Mouse (Mus musculus) midbrain, embryonic 11.5 days (tissue): Measurements from ENCODE around the gene Stk39. TPM values are rescaled to one million over a fixed set of nuclear protein-coding genes. Genes with fewer than 3 reads are reported as not detected.

Source experiments
- ATAC-seq: fragments of 200-750 bp; cut with Nextera tagmentation; 2 replicates; pipeline ENCODE4 v1.8.0; 2017; ENCODE audit warnings: moderate TSS enrichment, moderate library complexity; ENCODE audit not compliant: low FRiP score
- DNase-seq: peaks from one replicate; pipeline ENCODE4 v3.0.0; 2015; ENCODE audit warnings: low spot score; ENCODE audit errors: missing footprints
- H3K27ac ChIP-seq: fragments of 300-500 bp; sonication (generic); 2 replicates; pipeline ENCODE4 v1.5.1; 2014; ENCODE audit warnings: low read depth, low read length
- H3K27me3 ChIP-seq: fragments of 300-500 bp; sonication (generic); 2 replicates; pipeline ENCODE4 v1.6.1; 2014; ENCODE audit warnings: mild to moderate bottlenecking, low read length, moderate library complexity, mixed read lengths; ENCODE audit not compliant: control insufficient read depth, insufficient read depth
- H3K36me3 ChIP-seq: fragments of 300-500 bp; sonication (generic); 2 replicates; pipeline ENCODE4 v1.6.1; 2014; ENCODE audit warnings: mild to moderate bottlenecking, low read length, moderate library complexity, mixed read lengths; ENCODE audit not compliant: control insufficient read depth, insufficient read depth
- H3K4me1 ChIP-seq: fragments of 300-500 bp; sonication (generic); 2 replicates; pipeline ENCODE4 v1.6.1; 2014; ENCODE audit warnings: low read length; ENCODE audit not compliant: control insufficient read depth, insufficient read depth
- H3K4me2 ChIP-seq: fragments of 300-500 bp; sonication (generic); 2 replicates; pipeline ENCODE4 v1.6.1; 2014; ENCODE audit warnings: mild to moderate bottlenecking, moderate library complexity
- H3K4me3 ChIP-seq: fragments of 300-500 bp; sonication (generic); 2 replicates; pipeline ENCODE4 v1.5.1; 2014; ENCODE audit warnings: low read depth, low read length
- H3K9ac ChIP-seq: fragments of 300-500 bp; sonication (generic); 2 replicates; pipeline ENCODE4 v1.6.1; 2014; ENCODE audit warnings: low read length
- H3K9me3 ChIP-seq: fragments of 300-500 bp; sonication (generic); 2 replicates; pipeline ENCODE4 v1.6.1; 2016; ENCODE audit warnings: low read length; ENCODE audit not compliant: control insufficient read depth
- WGBS: fragments of 180-500 bp; shearing (Covaris S2); extraction: QIAGEN DNeasy Blood & Tissue Kit; methylation state at CpG from one replicate; pipeline ENCODE4 v1.1.7; 2014; 5-methylcytosine and 5-hydroxymethylcytosine counted together
- polyA plus RNA-seq: library from polyadenylated mRNA; unstranded; fragments of >200 nt; fragmentation: Nextera tagmentation; extraction: Ambion mirVana; gene quantifications from 2 replicates; pipeline ENCODE4 v1.2.1, GENCODE M21; 2014

Gene Stk39
- polyA plus RNA-seq, 1 experiment from 2014 or later = 52.5 TPM

DNA sequence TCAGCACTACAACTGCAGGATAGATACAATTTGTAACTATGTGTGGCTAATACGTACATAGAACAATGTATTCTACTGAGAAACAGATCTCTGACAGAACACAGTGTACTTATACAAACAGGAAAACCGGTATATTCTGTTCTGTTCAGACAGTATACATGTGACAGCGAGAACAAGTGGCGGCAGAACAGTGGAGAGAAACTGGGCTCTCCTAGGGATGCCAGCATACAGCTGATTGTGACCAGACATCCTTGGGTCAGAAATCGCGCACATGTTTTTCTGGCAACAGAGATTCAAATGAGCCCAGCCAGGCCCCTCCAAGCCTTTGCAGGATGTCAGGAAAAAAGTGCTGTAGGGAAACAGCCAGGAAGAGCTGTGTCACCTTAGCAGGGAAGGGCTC is 100.2 kb downstream of the Stk39 start:
- H3K4me3 ChIP-seq = no peak overlapping the region
- H3K27ac ChIP-seq = no peak overlapping the region
- ATAC-seq = no peak
- H3K27me3 ChIP-seq = no peaks in the 10 kb centered on the region
- H3K9ac ChIP-seq = no peak overlapping the region
- peaks cover 24% of the 10 kb centered on the region for H3K4me1 ChIP-seq
- no peaks in the 10 kb centered on the region for H3K9me3 ChIP-seq
- WGBS = 78% methylated on average over 6 of the region's 6 CpGs
- H3K4me2 ChIP-seq = no peak overlapping the region
- H3K36me3 ChIP-seq = no peaks in the 10 kb centered on the region
- DNase-seq = no peak

- no peak overlapping the region for H3K4me3 ChIP-seq
- no peak overlapping the region for H3K4me2 ChIP-seq
- H3K4me1 ChIP-seq = peaks cover 32% of the 10 kb centered on the region
- WGBS = 67% methylated on average over 5 of the region's 5 CpGs
- ATAC-seq (no peak), DNase-seq (no peak)
- H3K27ac ChIP-seq = no peak overlapping the region
- H3K9me3 ChIP-seq = no peaks in the 10 kb centered on the region
- H3K27me3 ChIP-seq = no peaks in the 10 kb centered on the region
- no peaks in the 10 kb centered on the region for H3K36me3 ChIP-seq
- no peak overlapping the region for H3K9ac ChIP-seq
These were observed 101.7 kb downstream of the Stk39 start for GRCm38 (mm10) chr2:68370326-68370725.

GRCm38 (mm10) chr2:68369080-68369479 is 103.0 kb downstream of the Stk39 start:
- Histone ChIP-seq H3K4me1 (peaks cover 35% of the 10 kb centered on the region), H3K9me3 (no peaks in the 10 kb centered on the region), H3K9ac (no peak overlapping the region), H3K4me2 (no peak overlapping the region), H3K4me3 (no peak overlapping the region), H3K27me3 (no peaks in the 10 kb centered on the region), H3K36me3 (no peaks in the 10 kb centered on the region), H3K27ac (no peak overlapping the region)
- WGBS = 87% methylated on average over 6 of the region's 6 CpGs
- DNase-seq (no peak), ATAC-seq (no peak)

- H3K27ac ChIP-seq = peak overlapping the region; percentile 65; the same call in 1 of the 2 replicates
- H3K4me3 ChIP-seq = no peak overlapping the region
- H3K9ac ChIP-seq = peak overlapping the region; percentile 40; the same call in 1 of the 2 replicates
- WGBS = 37% methylated on average over 13 of the region's 13 CpGs
- peak overlapping the region; percentile 22; the same call in 1 of the 2 replicates for H3K4me2 ChIP-seq
- no peaks in the 10 kb centered on the region for H3K36me3 ChIP-seq
- H3K9me3 ChIP-seq = no peaks in the 10 kb centered on the region
- no peaks in the 10 kb centered on the region for H3K27me3 ChIP-seq
- peak; percentile 91 for DNase-seq
- no peak for ATAC-seq
- peaks cover 44% of the 10 kb centered on the region for H3K4me1 ChIP-seq
These were observed 104.1 kb downstream of the Stk39 start for GRCm38 (mm10) chr2:68367944-68368343.

- H3K27ac ChIP-seq = peak overlapping the region; percentile 56; the same call in 1 of the 2 replicates
- no peaks in the 10 kb centered on the region for H3K9me3 ChIP-seq
- WGBS = 5% methylated on average over 5 of the region's 5 CpGs
- no peak overlapping the region for H3K9ac ChIP-seq
- no peaks in the 10 kb centered on the region for H3K36me3 ChIP-seq
- H3K4me1 ChIP-seq = peaks cover 44% of the 10 kb centered on the region
- ATAC-seq (peak; percentile 80), DNase-seq (peak; percentile 93)
- peak overlapping the region; percentile 53; the same call in 1 of the 2 replicates for H3K4me2 ChIP-seq
- H3K4me3 ChIP-seq = no peak overlapping the region
- H3K27me3 ChIP-seq = no peaks in the 10 kb centered on the region
These were observed 105.2 kb downstream of the Stk39 start for GRCm38 (mm10) chr2:68366897-68367193.

- DNase-seq = peak; percentile 93
- no peaks in the 10 kb centered on the region for H3K27me3 ChIP-seq
- H3K4me2 ChIP-seq = peak overlapping the region; percentile 53
- 5% methylated on average over 18 of the region's 18 CpGs for WGBS
- no peaks in the 10 kb centered on the region for H3K36me3 ChIP-seq
- H3K27ac ChIP-seq = peak overlapping the region; percentile 88
- H3K4me3 ChIP-seq = peak overlapping the region; percentile 13
- peaks cover 47% of the 10 kb centered on the region for H3K4me1 ChIP-seq
- no peaks in the 10 kb centered on the region for H3K9me3 ChIP-seq
- peak overlapping the region; percentile 46 for H3K9ac ChIP-seq
- peak; percentile 80 for ATAC-seq
These were observed 105.8 kb downstream of the Stk39 start for GRCm38 (mm10) chr2:68366091-68366896.

DNA sequence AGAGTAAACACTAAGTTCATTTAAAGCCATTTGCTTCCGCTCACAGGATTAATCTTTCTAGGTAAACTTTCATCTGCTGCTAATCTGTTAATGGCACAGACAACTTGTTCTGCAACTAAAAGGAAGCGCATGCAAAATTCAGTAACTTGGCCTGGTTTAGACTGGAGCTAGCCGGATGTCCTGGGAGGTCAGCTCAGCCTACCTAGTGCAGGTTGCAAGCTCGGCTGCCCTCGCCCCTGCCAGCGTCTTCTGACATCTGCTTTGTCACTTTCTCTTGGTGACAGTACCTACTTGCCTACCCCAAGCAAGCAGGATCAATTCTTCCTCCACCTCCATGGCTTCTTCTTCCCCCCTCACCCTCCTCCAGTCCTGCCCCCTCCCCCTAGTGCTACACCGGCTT is 106.6 kb downstream of the Stk39 start:
- H3K36me3 ChIP-seq = no peaks in the 10 kb centered on the region
- peak; percentile 17; the same call in 1 of the 2 replicates for ATAC-seq
- no peak for DNase-seq
- peak overlapping the region; percentile 13 for H3K4me3 ChIP-seq
- H3K4me2 ChIP-seq = peak overlapping the region; percentile 53
- H3K4me1 ChIP-seq = peaks cover 47% of the 10 kb centered on the region
- no peaks in the 10 kb centered on the region for H3K9me3 ChIP-seq
- peak overlapping the region; percentile 88 for H3K27ac ChIP-seq
- H3K27me3 ChIP-seq = no peaks in the 10 kb centered on the region
- peak overlapping the region; percentile 46 for H3K9ac ChIP-seq
- WGBS = 16% methylated on average over 7 of the region's 7 CpGs

DNA sequence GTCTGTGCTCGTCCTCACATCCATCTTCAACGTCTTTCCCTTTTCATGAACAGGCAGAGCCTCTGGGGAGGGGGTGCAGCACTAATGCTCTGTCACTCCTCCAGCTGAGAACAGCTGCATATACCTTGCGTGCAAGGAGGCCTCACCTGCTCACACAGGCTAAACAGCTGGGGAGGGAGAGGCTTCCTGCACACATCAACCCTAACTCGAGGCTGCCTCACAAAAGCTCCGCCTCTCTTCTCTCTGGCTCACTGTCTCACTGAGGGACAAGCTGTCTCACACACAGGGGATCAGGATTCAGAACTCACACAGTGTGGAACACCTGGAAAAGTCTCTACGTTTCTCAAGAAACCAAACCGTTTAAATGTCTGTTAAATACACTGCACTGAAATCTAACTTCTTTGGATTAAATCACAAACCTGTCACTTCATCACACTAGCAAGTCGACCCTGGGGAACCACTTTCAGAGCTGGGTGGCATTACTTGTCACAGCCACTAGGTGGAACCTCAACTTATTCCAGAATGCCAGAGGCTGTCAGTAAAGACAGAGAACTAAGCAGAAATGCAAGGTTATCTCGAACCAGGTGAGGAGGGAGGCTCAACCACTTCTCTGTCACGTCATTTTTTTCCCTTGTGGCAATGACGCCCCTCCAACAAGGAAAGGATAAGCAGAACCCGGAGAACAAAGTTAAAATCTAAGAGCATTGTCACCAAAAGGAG is 107.7 kb downstream of the Stk39 start:
- Histone ChIP-seq H3K9me3 (no peaks in the 10 kb centered on the region), H3K9ac (0 out of 2 replicates have a peak overlapping the region, but pooled peaks have one; percentile 27), H3K4me3 (0 out of 2 replicates have a peak overlapping the region, but pooled peaks have one; percentile 1), H3K36me3 (no peaks in the 10 kb centered on the region), H3K4me2 (peak overlapping the region; percentile 53), H3K4me1 (peaks cover 37% of the 10 kb centered on the region), H3K27ac (no peak overlapping the region), H3K27me3 (no peaks in the 10 kb centered on the region)
- peak; percentile 92 for DNase-seq
- ATAC-seq = peak; percentile 20
- WGBS = 15% methylated on average over 12 of the region's 12 CpGs

- no peak overlapping the region for H3K4me3 ChIP-seq
- WGBS = 80% methylated on average over 4 of the region's 4 CpGs
- no peaks in the 10 kb centered on the region for H3K9me3 ChIP-seq
- no peak overlapping the region for H3K4me2 ChIP-seq
- no peak overlapping the region for H3K27ac ChIP-seq
- H3K36me3 ChIP-seq = no peaks in the 10 kb centered on the region
- DNase-seq = no peak
- no peaks in the 10 kb centered on the region for H3K27me3 ChIP-seq
- peaks cover 34% of the 10 kb centered on the region for H3K4me1 ChIP-seq
- H3K9ac ChIP-seq = no peak overlapping the region
- no peak for ATAC-seq
These were observed 108.9 kb downstream of the Stk39 start for GRCm38 (mm10) chr2:68363159-68363558.
